Mouse (Mus musculus): Measurements from ENCODE around the gene Ano6. TPM values are rescaled to one million over a fixed set of nuclear protein-coding genes. Genes with fewer than 3 reads are reported as not detected.

The Ano6 gene
- polyA plus RNA-seq, 1 experiment = 54.5 TPM

DNA sequence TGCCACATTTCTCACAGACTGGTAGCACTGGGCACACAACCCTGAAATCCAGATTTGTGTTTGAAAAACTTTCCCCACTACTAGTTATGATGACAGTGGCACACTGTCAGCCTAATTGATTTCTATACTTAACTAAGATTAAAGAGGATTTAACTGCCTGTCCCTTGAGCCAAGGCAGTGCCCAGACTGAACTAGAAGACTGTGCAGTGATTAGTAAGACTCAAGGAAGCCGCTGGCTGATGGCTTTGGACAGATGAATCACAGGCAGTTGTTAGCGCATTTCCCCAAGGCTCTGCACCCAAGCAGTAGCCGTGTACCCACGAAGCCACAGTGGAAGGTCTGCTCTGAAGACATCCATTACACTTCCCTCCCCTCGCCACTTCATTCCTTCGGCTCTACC lies 138.4 kb downstream of the Ano6 start:
- no peak overlapping the region for H3K4me3 ChIP-seq
- H3ac ChIP-seq (ENCODE audit: control insufficient read depth, insufficient read length) = no peak overlapping the region
- no peaks in the 10 kb centered on the region for H3K27me3 ChIP-seq (ENCODE audit: control insufficient read depth, insufficient read depth, insufficient read length)
- H3K79me2 ChIP-seq (ENCODE audit: control insufficient read depth, insufficient read depth) = peaks cover 12% of the 10 kb centered on the region
- TF ChIP-seq TCF3 (IDR thresholded peaks at IDR 0.05; ENCODE audit: insufficient read length, low read depth) (no peak), MYOG (IDR thresholded peaks at IDR 0.05; ENCODE audit: control insufficient read depth in 1 of 3, insufficient read depth in 1 of 3, insufficient read length in 2 of 3, low read depth in 2 of 3) (no peak), REST (IDR thresholded peaks at IDR 0.05; ENCODE audit: insufficient read depth, insufficient read length) (no peak), MAX (IDR thresholded peaks at IDR 0.05; ENCODE audit: low read depth) (no peak), POLR2A (IDR thresholded peaks at IDR 0.05; ENCODE audit: insufficient read length, low read depth) (no peak), E2F4 (IDR thresholded peaks at IDR 0.05; ENCODE audit: insufficient read depth) (no peak), USF1 (IDR thresholded peaks at IDR 0.05; ENCODE audit: low read depth) (no peak), POLR2AphosphoS2 (IDR thresholded peaks at IDR 0.05; ENCODE audit: insufficient read length, low read depth) (no peak), TCF12 (IDR thresholded peaks at IDR 0.05; ENCODE audit: insufficient read depth, poor library complexity, severe bottlenecking) (no peak), MYOD1 (IDR thresholded peaks at IDR 0.05; ENCODE audit: control insufficient read depth in 1 of 3, insufficient read length in 2 of 3, low read depth in 2 of 3) (no peak), SRF (IDR thresholded peaks at IDR 0.05; ENCODE audit: control insufficient read depth, insufficient read length, low read depth) (no peak), CEBPB (IDR thresholded peaks at IDR 0.05; ENCODE audit: insufficient read depth, poor library complexity, severe bottlenecking) (no peak)
- H3K36me3 ChIP-seq (ENCODE audit: control insufficient read depth, insufficient read depth) = peaks cover 21% of the 10 kb centered on the region
- no peak overlapping the region for H3K4me2 ChIP-seq (ENCODE audit: low read depth)

DNA sequence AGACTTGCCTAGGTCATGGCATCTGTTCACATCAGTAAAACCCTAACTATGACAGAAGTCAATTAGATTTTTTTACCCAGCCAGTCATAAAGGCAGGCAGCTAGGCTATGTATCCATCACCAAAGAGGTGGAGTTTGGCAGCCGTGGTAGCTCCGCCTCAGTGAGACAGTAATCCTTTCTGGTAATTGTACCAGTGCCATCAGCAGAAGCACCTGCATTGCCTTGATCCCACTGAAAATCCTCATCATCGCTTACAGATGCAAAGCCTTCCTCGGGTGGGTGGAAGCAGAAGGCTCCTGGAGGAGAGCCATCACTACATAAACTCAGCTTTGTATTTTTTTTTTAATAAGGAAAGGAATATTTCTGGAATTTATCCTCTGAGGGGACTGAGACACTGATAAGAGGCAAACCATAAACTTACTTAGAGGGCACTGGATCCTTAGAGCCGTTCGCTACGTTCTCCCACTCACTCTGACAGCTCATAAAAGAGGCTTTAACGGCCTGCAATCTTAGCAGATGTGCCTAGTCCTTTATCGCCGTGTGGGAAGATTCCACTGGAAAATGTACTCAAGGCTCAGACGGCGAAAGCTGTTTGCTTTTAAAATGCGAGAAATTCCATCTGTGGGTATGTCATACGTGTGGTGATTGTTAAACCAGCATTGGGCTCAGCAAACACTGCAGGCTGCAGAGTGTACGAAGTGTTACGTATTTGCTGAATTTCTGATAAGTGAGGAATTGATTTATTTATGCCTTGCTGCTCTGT lies 140.6 kb downstream of the Ano6 start:
- H3K79me2 ChIP-seq (ENCODE audit: control insufficient read depth, insufficient read depth) = no peaks in the 10 kb centered on the region
- TF ChIP-seq MYOD1 (IDR thresholded peaks at IDR 0.05; ENCODE audit: control insufficient read depth in 1 of 3, insufficient read length in 2 of 3, low read depth in 2 of 3) (peak; percentile 2 to 67 (median 39)), POLR2A (IDR thresholded peaks at IDR 0.05; ENCODE audit: insufficient read length, low read depth) (no peak)
- peak overlapping the region; percentile 74 for H3K4me2 ChIP-seq (ENCODE audit: low read depth)
- peaks cover 33% of the 10 kb centered on the region for H3K36me3 ChIP-seq (ENCODE audit: control insufficient read depth, insufficient read depth)
- no peak overlapping the region for H3ac ChIP-seq (ENCODE audit: control insufficient read depth, insufficient read length)
- H3K4me3 ChIP-seq = no peak overlapping the region
- H3K27me3 ChIP-seq (ENCODE audit: control insufficient read depth, insufficient read depth, insufficient read length) = no peaks in the 10 kb centered on the region

DNA sequence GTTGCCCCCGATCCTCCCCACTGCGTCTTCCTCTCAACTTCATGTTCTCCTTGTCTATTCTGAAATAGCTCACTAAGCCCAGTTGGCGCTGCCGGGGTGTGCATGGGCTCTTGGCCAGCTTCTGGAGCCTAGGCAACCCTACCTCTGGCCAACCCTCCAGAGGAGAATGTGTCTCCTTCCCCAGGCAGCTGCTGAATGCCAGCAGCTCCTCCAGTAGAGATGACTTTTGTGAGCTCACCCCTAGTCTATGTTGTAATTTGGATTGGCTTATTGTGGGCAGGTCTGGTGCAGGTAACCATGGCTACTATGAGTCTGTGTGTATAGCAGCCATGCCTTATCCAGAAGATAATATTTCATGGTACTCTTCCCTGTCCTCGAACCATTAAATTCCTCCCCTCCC lies 141.7 kb downstream of the Ano6 start:
- Histone ChIP-seq H3ac (ENCODE audit: control insufficient read depth, insufficient read length) (no peak overlapping the region), H3K36me3 (ENCODE audit: control insufficient read depth, insufficient read depth) (peaks cover 34% of the 10 kb centered on the region), H3K4me2 (ENCODE audit: low read depth) (peak overlapping the region; percentile 74), H3K4me3 (no peak overlapping the region), H3K79me2 (ENCODE audit: control insufficient read depth, insufficient read depth) (no peaks in the 10 kb centered on the region), H3K27me3 (ENCODE audit: control insufficient read depth, insufficient read depth, insufficient read length) (no peaks in the 10 kb centered on the region)
- peak in 1 of 3 experiments; percentile 66 for TF ChIP-seq MYOD1 (IDR thresholded peaks at IDR 0.05; ENCODE audit: control insufficient read depth in 1 of 3, insufficient read length in 2 of 3, low read depth in 2 of 3)
- no peak for TF ChIP-seq TCF3 (IDR thresholded peaks at IDR 0.05; ENCODE audit: insufficient read length, low read depth)
- TF ChIP-seq CEBPB (IDR thresholded peaks at IDR 0.05; ENCODE audit: insufficient read depth, poor library complexity, severe bottlenecking) = no peak
- TF ChIP-seq SRF (IDR thresholded peaks at IDR 0.05; ENCODE audit: control insufficient read depth, insufficient read length, low read depth) = no peak
- no peak for TF ChIP-seq USF1 (IDR thresholded peaks at IDR 0.05; ENCODE audit: low read depth)
- no peak for TF ChIP-seq REST (IDR thresholded peaks at IDR 0.05; ENCODE audit: insufficient read depth, insufficient read length)
- TF ChIP-seq TCF12 (IDR thresholded peaks at IDR 0.05; ENCODE audit: insufficient read depth, poor library complexity, severe bottlenecking) = no peak
- no peak for TF ChIP-seq MAX (IDR thresholded peaks at IDR 0.05; ENCODE audit: low read depth)
- peak in 2 of 3 experiments; percentile 50 to 70 for TF ChIP-seq MYOG (IDR thresholded peaks at IDR 0.05; ENCODE audit: control insufficient read depth in 1 of 3, insufficient read depth in 1 of 3, insufficient read length in 2 of 3, low read depth in 2 of 3)

DNA sequence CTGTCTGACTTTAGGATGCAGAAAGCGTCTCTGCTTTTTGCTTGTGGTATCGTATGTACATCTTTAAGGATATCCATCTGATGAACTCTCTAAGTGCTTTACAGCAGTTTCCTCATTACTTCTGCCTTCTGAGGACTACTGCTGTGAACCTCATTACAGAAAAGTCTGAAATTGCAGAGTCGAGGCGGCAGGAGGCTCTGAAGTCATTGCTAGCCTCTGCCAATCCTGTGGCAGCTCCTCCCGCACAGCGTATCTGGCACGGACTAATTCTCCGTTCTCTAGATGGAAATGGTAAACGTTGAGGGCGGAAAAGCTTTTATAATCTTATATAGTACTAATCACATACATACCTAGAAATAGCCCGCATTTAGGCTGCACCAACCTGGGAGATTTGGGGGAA lies 144.5 kb downstream of the Ano6 start:
- Histone ChIP-seq H3K36me3 (ENCODE audit: control insufficient read depth, insufficient read depth) (peaks cover 31% of the 10 kb centered on the region), H3K4me2 (ENCODE audit: low read depth) (no peak overlapping the region), H3ac (ENCODE audit: control insufficient read depth, insufficient read length) (no peak overlapping the region), H3K79me2 (ENCODE audit: control insufficient read depth, insufficient read depth) (no peaks in the 10 kb centered on the region), H3K27me3 (ENCODE audit: control insufficient read depth, insufficient read depth, insufficient read length) (no peaks in the 10 kb centered on the region), H3K4me3 (no peak overlapping the region)
- TF ChIP-seq POLR2AphosphoS2 (IDR thresholded peaks at IDR 0.05; ENCODE audit: insufficient read length, low read depth) = no peak
- TF ChIP-seq MAX (IDR thresholded peaks at IDR 0.05; ENCODE audit: low read depth) = no peak
- TF ChIP-seq TCF12 (IDR thresholded peaks at IDR 0.05; ENCODE audit: insufficient read depth, poor library complexity, severe bottlenecking) = no peak
- TF ChIP-seq E2F4 (IDR thresholded peaks at IDR 0.05; ENCODE audit: insufficient read depth) = no peak
- no peak for TF ChIP-seq SRF (IDR thresholded peaks at IDR 0.05; ENCODE audit: control insufficient read depth, insufficient read length, low read depth)

DNA sequence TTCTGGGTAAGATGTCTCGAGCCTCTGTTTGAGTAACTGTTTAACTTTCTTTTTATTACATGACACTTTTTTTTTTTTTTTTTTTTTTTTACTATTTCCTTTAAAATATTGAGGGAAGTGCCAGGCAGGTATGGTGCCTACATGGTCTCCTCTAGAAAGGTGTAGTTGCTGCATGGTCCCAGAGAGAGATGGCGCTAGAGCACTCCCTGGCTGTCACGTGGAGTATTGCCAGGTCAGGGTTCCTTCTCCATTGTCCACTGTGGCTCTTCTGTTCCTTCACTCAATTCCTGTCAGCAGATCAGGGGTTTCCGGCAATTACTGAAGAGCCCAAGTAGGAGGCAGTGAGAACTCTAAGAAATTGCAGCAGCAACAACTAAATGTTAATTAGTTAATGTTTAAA lies 152.8 kb downstream of the Ano6 start:
- Histone ChIP-seq H3K4me3 (no peak overlapping the region), H3ac (ENCODE audit: control insufficient read depth, insufficient read length) (no peak overlapping the region), H3K4me2 (ENCODE audit: low read depth) (no peak overlapping the region), H3K79me2 (ENCODE audit: control insufficient read depth, insufficient read depth) (no peaks in the 10 kb centered on the region), H3K36me3 (ENCODE audit: control insufficient read depth, insufficient read depth) (peaks cover 20% of the 10 kb centered on the region), H3K27me3 (ENCODE audit: control insufficient read depth, insufficient read depth, insufficient read length) (no peaks in the 10 kb centered on the region)
- TF ChIP-seq TCF12 (IDR thresholded peaks at IDR 0.05; ENCODE audit: insufficient read depth, poor library complexity, severe bottlenecking) = no peak
- TF ChIP-seq REST (IDR thresholded peaks at IDR 0.05; ENCODE audit: insufficient read depth, insufficient read length) = no peak
- TF ChIP-seq POLR2AphosphoS2 (IDR thresholded peaks at IDR 0.05; ENCODE audit: insufficient read length, low read depth) = no peak
- TF ChIP-seq SRF (IDR thresholded peaks at IDR 0.05; ENCODE audit: control insufficient read depth, insufficient read length, low read depth) = no peak

Measured in myocyte (in vitro differentiated cells).